Mouse (Mus musculus): ENCODE measurements at regions not wholly inside any gene's neighbourhood (a gene's known extent, or its start where the extent isn't known, plus 50 kb on each side); places are given as distances from the start of the nearest gene placed in this dataset.

DNA sequence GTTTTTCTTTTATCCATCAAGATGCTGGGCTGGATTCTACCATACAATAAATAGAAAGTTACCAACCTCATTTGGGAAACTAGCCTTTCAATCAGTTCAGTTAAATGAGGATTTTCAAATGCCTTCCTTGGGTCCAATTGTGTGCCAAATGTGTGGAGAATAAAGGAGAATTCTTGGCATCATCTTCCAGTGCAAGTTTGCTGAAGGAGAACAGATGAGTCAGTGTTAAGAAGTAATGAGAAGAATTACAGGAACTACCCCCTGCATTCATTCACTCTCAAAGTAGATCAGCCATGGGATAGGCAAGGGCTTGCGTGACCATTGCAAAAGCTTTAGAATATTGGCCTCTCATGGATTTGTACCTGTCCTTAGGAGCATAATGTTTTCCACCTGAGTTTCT lies 193.4 kb upstream of the Man1a start:
- no peak for DNase-seq
- intact Hi-C loops (cut with DNase I) = no loop called here

DNA sequence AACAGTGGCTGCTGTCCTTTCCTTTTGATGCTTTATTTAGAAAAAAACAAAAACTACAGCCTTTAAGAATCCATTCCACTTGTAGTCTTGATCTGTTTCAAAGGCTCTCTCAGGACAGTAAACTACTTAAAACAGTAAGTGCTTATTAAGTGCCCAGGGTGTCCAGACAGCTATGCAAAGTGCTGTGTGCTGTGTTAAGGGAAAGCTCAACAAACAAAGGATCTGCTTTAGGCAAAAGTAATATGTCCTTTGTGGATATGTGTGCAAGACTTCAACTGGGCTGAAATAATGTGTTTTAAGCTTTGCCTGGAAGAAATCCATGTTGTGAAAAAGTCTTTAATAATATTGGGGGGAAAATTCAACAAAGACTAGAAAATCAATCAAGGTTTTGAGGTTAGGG lies 192.9 kb upstream of the Man1a start:
- intact Hi-C loops (cut with DNase I) = no loop called here
- DNase-seq = no peak

DNA sequence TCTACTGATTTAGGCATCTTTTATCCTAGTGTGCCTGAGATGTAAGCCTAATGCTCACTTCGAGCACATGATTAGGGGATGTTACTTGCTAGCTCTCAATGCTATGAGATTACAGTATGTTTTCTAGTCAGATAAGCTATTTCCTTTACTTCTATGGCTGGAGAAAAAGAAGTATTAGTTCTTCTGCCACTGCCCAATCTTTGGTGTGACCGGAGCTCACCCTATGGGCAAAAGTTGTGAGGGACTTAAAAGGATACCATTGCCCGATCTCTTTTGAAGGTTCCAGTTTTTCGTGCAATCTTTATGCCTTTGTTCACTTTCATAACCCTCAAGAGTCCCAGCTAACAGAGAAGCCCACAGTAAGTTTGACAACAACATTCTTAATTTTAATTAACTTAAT lies 190.2 kb upstream of the Man1a start:
- intact Hi-C loops (cut with DNase I) = no loop called here
- DNase-seq = no peak

DNA sequence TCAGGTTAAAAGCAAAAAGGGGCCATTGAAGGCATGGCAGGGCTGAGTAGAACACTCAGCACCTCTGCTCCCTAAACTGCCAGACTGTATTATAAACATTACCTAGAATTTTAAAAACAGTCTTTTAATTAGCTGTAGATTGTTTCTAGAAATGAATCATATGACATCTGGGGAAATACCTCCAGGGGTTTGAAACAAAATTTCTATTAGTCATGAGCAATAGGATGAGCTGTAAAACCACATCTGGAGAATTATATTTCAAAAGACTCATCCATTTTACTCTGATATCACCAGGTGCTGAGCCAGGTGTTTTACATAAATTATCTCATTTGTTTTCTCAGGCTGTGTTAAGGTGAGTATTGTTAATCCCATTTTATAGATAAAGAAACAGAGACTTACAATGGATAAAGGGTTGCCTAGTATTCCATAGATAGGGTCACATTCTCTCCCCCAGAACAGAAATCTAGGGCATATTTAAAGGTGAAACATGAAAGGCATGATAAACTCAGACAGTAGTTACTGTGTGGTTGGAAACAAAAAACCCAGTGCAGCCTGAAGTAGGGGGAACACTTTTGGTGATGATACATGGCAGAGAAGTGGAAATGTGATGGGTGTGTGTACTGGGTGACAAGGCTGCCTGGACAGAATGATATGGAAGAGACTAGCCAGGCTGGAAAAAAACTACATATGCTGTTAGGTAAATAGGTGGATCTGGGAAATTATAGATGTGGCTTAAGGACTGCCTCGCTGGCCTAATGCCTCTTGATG lies 178.6 kb upstream of the Man1a start:
- intact Hi-C loops (cut with DNase I) = no loop called here
- no peak for DNase-seq

DNA sequence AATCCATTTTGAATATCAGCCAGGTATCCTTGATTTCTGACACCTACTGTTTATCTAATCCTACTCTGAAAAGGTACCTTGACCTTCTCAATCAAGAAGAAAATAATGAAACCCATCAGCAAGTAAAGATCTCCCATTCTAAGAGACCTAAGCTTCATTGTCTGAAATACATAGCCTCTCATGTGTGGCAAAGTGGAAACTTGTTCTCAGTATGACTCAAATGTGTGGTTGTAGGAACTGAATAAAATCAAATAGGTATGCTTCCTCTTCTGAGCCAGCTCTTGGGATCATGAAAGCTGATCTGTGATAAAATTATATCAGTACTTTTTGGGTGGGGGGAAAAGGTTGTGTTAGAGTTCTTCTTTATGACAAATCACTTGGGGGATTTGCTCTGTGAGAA lies 168.6 kb upstream of the Man1a start:
- no peak for DNase-seq
- intact Hi-C loops (cut with DNase I) = no loop called here

DNA sequence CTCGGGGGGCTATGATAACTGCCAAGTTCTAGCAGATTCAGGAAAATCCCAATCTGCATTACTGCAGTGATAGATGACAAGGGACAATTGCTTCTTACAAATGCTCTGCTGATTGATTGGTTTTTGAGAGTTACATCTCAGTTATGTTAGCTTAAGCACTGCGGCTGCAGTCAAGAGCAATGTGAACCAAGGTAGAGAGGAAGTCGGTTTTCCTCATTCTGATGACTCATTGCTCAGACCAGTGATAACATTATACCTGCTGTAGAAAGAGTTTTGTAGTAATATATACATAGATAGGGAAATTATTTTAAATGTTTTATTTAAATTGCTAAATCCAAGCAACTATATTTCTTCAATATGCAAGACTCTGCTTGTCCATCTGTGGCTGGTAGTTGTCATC lies 126.0 kb upstream of the Man1a start:
- DNase-seq = no peak
- intact Hi-C loops (cut with DNase I) = no loop called here

DNA sequence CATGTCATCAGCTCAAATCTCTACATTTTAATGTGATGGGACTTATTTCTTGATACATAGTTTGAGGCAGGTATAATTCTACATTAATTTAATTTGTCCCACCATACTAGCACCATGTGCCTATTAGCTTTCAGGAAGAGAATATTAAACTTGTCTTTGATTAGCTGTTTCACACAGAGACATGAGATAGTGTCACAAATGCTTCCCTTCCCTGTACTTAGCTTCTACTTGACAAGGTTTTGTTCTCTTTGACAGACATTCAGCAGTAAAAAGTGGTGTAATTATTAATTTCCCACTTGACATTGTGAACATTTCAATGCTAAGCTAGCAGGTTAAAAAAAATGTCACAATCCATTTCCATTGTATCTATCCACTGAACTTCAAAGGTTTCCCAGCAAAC lies 125.3 kb upstream of the Man1a start:
- DNase-seq = no peak
- intact Hi-C loops (cut with DNase I) = no loop called here

DNA sequence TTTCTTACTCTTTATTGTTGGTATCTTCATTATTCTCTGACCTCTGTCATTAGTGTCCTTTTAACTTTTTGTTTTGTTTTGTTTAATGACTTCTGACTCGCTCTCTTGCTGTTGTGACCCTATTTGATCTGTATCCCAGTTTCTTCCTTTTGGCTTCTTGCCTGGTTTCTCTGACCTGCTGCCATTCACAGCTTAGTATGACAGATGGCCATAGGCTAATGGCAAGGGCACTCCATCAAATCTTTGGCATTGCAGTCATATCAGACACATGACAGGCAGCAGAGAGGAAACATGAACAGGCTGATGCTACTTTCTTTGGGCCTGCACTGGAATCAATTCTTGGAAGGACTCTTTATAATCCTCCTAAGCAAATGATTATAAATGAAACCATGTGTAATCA lies 106.3 kb upstream of the Man1a start:
- no peak for DNase-seq
- intact Hi-C loops (cut with DNase I) = no loop called here

DNA sequence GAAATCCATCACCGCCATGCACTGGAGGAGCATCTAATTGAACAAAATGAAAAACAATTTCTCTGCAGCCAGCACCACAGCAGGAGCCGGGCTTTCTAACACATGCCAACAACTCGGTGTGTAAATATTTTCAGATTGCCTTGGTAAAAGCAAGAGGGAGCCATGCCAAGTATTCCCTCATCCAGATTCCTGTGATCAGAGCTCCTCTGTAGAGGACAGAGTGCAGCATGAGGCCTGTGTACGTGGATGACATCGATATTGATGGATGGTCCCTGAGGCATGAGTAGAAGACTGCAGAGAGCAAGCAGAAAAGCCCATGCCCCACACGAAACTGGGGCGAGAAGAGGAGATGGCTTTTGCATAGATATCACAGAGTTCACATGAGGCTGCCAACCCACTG lies 92.9 kb upstream of the Man1a start:
- intact Hi-C loops (cut with DNase I) = no loop called here
- DNase-seq = peak in 1 of 2 experiments; percentile 24

DNA sequence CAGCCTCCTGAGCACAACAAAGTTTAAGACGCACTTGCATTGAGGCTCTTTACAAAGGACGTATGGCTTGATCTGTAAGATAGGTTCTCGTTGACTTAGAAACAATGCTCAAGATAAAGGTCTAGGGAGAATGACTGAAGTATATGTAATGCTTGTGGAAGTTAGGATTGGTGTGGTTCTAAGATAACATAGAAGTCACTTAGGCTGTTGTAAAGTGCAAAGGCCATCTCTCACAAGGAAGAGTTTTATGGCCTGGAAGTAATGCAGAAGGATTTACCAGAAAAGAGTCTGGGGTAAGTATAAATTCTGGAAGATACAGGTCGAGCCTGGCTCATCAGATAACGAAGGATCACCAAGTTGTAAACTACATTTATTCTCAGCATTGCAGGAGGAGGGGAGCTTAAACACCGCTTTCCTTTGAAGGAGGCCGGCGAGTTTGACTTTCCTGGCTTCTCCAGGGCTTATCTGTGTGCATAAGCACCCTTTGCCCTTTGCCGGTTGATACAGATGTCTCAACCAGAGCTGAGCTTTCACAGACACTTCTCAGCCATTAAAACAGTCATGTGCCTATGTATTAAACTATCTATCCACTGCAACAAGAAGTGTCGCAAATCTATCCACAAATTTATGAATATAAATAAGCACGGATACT lies 84.8 kb upstream of the Man1a start:
- intact Hi-C loops (cut with DNase I) = no loop called here
- no peak for DNase-seq

DNA sequence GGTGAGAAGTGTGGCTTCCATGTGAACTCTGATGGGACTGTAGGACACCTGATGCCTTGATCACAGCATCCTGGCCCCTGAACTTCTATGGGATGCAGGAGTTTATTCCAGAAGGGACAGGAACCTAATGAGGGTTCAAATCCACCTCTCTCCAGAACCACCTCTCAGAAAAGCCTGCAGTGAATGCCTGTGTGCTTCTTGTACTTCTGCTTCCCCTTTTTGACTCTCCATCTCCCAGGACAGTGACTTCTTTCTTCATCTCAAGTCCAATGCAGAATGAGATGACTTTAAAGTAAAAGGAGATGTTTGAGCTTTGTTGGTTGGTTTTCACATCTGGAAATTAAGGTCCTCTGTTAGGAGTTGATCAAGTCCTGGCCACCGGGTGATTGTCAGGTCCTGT lies 77.5 kb upstream of the Man1a start:
- intact Hi-C loops (cut with DNase I) = no loop called here
- no peak for DNase-seq

DNA sequence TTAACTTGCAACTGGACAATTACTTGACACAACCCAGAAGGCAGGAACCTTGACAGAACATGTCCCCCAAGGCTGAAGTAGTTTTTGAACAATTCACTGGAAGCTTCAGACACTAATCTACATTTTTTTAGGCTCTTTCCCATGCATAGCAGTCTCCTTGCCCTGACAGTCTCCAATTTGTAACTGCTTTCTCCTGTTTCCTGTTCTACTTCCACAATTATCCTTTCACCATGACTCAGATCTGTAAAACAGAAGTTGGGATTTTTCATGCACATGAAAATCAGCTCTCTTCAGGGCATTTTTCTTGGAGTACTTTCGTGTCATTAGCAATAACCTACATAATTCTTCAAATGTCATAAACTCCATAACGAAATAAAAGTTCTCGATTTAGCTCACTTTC lies 56.2 kb upstream of the Man1a start:
- intact Hi-C loops (cut with DNase I) = no loop called here
- no peak for DNase-seq
